Mouse (Mus musculus) myocyte (in vitro differentiated cells): ENCODE results near the gene Ptpn13. TPM values are rescaled to one million over a fixed set of nuclear protein-coding genes. Genes with fewer than 3 reads are reported as not detected.

Source experiments
- H3K27me3 ChIP-seq: one replicate; pipeline ENCODE4 v1.6.1; 2011; ENCODE audit not compliant: control insufficient read depth, insufficient read depth, insufficient read length
- H3K36me3 ChIP-seq: one replicate; pipeline ENCODE4 v1.6.1; 2011; ENCODE audit not compliant: control insufficient read depth, insufficient read depth
- H3K4me2 ChIP-seq: one replicate; pipeline ENCODE4 v1.6.1; 2011; ENCODE audit warnings: low read depth, control low read depth
- H3K4me3 ChIP-seq: one replicate; pipeline ENCODE4 v1.5.1; 2011; ENCODE audit warnings: mild to moderate bottlenecking, control low read depth, moderate library complexity
- H3K79me2 ChIP-seq: one replicate; pipeline ENCODE4 v1.6.1; 2011; ENCODE audit not compliant: control insufficient read depth, insufficient read depth
- H3ac ChIP-seq: one replicate; pipeline ENCODE4 v1.6.1; 2011; ENCODE audit not compliant: control insufficient read depth, insufficient read length
- CEBPB ChIP-seq: IDR thresholded peaks from 2 replicates; pipeline ENCODE4 v1.6.1; 2011; ENCODE audit warnings: mild to moderate bottlenecking, moderate library complexity; ENCODE audit not compliant: poor library complexity, insufficient read depth, severe bottlenecking
- E2F4 ChIP-seq: IDR thresholded peaks from one replicate; pipeline ENCODE4 v1.6.1; 2011; ENCODE audit warnings: mild to moderate bottlenecking, control low read depth, moderate library complexity; ENCODE audit not compliant: insufficient read depth
- MAX ChIP-seq: IDR thresholded peaks from one replicate; pipeline ENCODE4 v1.6.1; 2011; ENCODE audit warnings: low read depth, mild to moderate bottlenecking, control low read depth
- MYOD1 ChIP-seq, 3 experiments: IDR thresholded peaks; one replicate each; pipeline ENCODE4 v1.6.1; 2011; ENCODE audit warnings: control low read depth in 2 of 3, low read depth in 2 of 3, mild to moderate bottlenecking in 2 of 3, moderate library complexity in 1 of 3; ENCODE audit not compliant: insufficient read length in 2 of 3, control insufficient read depth in 1 of 3
- MYOG ChIP-seq, 3 experiments: IDR thresholded peaks; one replicate each; pipeline ENCODE4 v1.6.1; 2011; ENCODE audit warnings: control low read depth in 2 of 3, low read depth in 2 of 3, mild to moderate bottlenecking in 2 of 3; ENCODE audit not compliant: insufficient read length in 2 of 3, control insufficient read depth in 1 of 3, insufficient read depth in 1 of 3
- POLR2A ChIP-seq: IDR thresholded peaks from one replicate; pipeline ENCODE4 v1.6.1; 2011; ENCODE audit warnings: low read depth, mild to moderate bottlenecking, control low read depth, moderate library complexity; ENCODE audit not compliant: insufficient read length
- POLR2AphosphoS2 ChIP-seq: IDR thresholded peaks from one replicate; pipeline ENCODE4 v1.6.1; 2011; ENCODE audit warnings: low read depth, control low read depth; ENCODE audit not compliant: insufficient read length
- REST ChIP-seq: IDR thresholded peaks from one replicate; pipeline ENCODE4 v1.6.1; 2011; ENCODE audit warnings: mild to moderate bottlenecking, control low read depth, moderate library complexity; ENCODE audit not compliant: insufficient read depth, insufficient read length
- SRF ChIP-seq: IDR thresholded peaks from one replicate; pipeline ENCODE4 v1.6.1; 2011; ENCODE audit warnings: low read depth; ENCODE audit not compliant: control insufficient read depth, insufficient read length
- TCF12 ChIP-seq: IDR thresholded peaks from one replicate; pipeline ENCODE4 v1.6.1; 2011; ENCODE audit warnings: mild to moderate bottlenecking, control low read depth; ENCODE audit not compliant: poor library complexity, insufficient read depth, severe bottlenecking
- TCF3 ChIP-seq: IDR thresholded peaks from one replicate; pipeline ENCODE4 v1.6.1; 2011; ENCODE audit warnings: low read depth, control low read depth; ENCODE audit not compliant: insufficient read length
- USF1 ChIP-seq: IDR thresholded peaks from one replicate; pipeline ENCODE4 v1.6.1; 2011; ENCODE audit warnings: low read depth, mild to moderate bottlenecking, control low read depth, moderate library complexity
- polyA plus RNA-seq: library from polyadenylated mRNA; unstranded; fragments of >200 nt; fragmentation: generic; extraction: Trizol; gene quantifications from one replicate; pipeline ENCODE4 v1.2.1, GENCODE M21; 2012; ENCODE audit warnings: missing spikeins

Ptpn13 gene
- polyA plus RNA-seq, 1 experiment, result 5.3 TPM

DNA sequence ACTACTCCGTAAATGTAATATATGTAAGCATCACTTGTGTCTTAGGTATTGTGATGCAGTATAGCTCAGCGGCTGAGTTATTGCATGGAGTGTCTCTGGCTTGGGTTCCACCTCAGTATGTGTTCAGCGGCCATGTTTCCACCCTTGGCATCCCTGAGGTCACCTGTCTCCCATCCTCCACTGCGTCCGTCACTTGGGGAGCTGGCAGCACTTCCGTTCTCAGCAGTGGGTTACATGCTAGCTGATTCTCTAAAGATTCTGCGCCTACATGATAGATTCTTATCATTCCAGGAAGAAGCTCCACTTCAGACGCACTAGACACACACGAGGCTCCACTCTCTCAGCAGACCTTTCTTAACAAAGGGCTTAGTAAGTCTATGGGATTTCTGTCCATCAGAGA lies 76.1 kb downstream of the Ptpn13 start:
- no peaks in the 10 kb centered on the region for H3K79me2 ChIP-seq
- no peaks in the 10 kb centered on the region for H3K36me3 ChIP-seq
- H3K27me3 ChIP-seq, result no peaks in the 10 kb centered on the region
- no peak for TF ChIP-seq CEBPB
- no peak for TF ChIP-seq POLR2A
- no peak for TF ChIP-seq SRF
- TF ChIP-seq TCF12, result no peak
- H3ac ChIP-seq, result no peak overlapping the region
- no peak overlapping the region for H3K4me3 ChIP-seq
- H3K4me2 ChIP-seq, result no peak overlapping the region

DNA sequence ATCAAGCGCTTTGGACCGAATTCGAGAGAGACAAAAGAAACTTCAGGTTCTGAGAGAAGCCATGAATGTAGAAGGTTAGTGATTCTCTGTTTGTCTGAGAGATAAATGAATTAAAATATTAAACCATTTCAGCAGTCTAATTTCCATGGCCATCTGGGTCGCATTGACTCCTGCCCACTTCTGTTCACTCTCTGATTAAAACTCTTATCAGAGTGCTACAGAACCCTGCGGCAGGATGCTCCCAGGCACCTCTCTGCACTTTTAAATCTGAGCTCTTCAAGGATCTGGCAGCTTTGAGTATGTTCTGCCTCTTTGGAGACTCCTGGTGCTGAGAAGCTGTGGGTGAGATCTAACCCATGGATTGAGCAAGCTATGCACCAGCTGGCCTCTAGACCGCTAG lies 76.8 kb downstream of the Ptpn13 start:
- no peaks in the 10 kb centered on the region for H3K79me2 ChIP-seq
- H3K4me2 ChIP-seq, result no peak overlapping the region
- no peaks in the 10 kb centered on the region for H3K36me3 ChIP-seq
- no peaks in the 10 kb centered on the region for H3K27me3 ChIP-seq
- no peak overlapping the region for H3ac ChIP-seq
- TF ChIP-seq E2F4, result no peak
- no peak for TF ChIP-seq REST
- TF ChIP-seq MYOG (IDR thresholded peaks at IDR 0.05; ENCODE audit: control insufficient read depth in 1 of 3, insufficient read depth in 1 of 3, insufficient read length in 2 of 3, low read depth in 2 of 3), result no peak
- TF ChIP-seq POLR2AphosphoS2, result no peak
- TF ChIP-seq POLR2A, result no peak
- TF ChIP-seq TCF12, result no peak
- no peak for TF ChIP-seq USF1
- no peak for TF ChIP-seq MAX
- TF ChIP-seq MYOD1 (IDR thresholded peaks at IDR 0.05; ENCODE audit: control insufficient read depth in 1 of 3, insufficient read length in 2 of 3, low read depth in 2 of 3), result no peak
- no peak for TF ChIP-seq CEBPB
- no peak for TF ChIP-seq SRF
- TF ChIP-seq TCF3, result no peak
- no peak overlapping the region for H3K4me3 ChIP-seq

DNA sequence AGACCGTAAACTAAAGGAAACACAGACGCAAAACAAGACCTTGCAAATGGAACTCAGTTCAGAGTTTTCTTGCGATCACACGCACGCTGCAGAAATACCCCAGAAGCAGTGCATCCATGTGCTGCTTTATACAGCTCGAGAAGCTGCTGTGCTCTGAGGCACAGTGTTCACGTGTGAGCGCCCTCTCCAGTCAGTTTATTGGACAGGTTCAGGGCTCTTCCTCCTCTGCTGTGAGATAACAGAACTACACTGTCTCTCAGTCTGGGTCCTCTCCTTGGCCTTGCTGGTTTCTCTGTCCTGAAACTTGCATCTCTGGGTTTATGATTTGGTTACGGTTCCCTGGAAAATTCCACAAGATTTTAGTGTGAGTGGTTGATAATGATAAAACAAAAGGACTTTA lies 88.2 kb downstream of the Ptpn13 start:
- no peak overlapping the region for H3ac ChIP-seq
- no peak for TF ChIP-seq TCF3
- TF ChIP-seq E2F4, result no peak
- no peak for TF ChIP-seq TCF12
- no peak for TF ChIP-seq SRF
- TF ChIP-seq POLR2AphosphoS2, result no peak
- no peak for TF ChIP-seq MYOG (IDR thresholded peaks at IDR 0.05; ENCODE audit: control insufficient read depth in 1 of 3, insufficient read depth in 1 of 3, insufficient read length in 2 of 3, low read depth in 2 of 3)
- no peak for TF ChIP-seq MAX
- no peak for TF ChIP-seq REST
- no peak for TF ChIP-seq USF1
- no peak for TF ChIP-seq POLR2A
- TF ChIP-seq MYOD1 (IDR thresholded peaks at IDR 0.05; ENCODE audit: control insufficient read depth in 1 of 3, insufficient read length in 2 of 3, low read depth in 2 of 3), result no peak
- no peak for TF ChIP-seq CEBPB
- H3K79me2 ChIP-seq, result no peaks in the 10 kb centered on the region
- H3K4me2 ChIP-seq, result no peak overlapping the region
- H3K27me3 ChIP-seq, result no peaks in the 10 kb centered on the region
- no peak overlapping the region for H3K4me3 ChIP-seq
- no peaks in the 10 kb centered on the region for H3K36me3 ChIP-seq

DNA sequence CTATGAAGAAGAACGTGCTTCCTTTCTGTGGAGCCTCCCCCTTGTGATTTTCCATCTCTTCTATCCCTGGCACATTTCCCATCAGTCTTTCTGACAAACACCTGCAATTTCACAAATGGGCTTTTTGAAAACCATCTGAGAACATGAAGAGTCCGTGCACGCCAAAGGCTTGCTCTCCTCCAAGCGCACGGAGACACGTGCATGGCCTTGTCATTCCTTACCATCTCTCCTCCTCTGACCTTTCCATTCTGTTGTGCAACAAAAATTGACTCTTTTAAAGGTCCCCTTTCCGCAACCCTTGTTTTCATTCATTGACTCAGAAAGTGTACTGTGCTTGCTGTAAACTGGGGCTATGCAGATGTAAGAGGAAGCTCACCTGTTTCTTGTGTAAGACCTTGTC lies 89.4 kb downstream of the Ptpn13 start:
- TF ChIP-seq MAX (no peak), TCF12 (no peak), MYOG (IDR thresholded peaks at IDR 0.05; ENCODE audit: control insufficient read depth in 1 of 3, insufficient read depth in 1 of 3, insufficient read length in 2 of 3, low read depth in 2 of 3) (no peak), E2F4 (no peak), REST (no peak), USF1 (no peak), TCF3 (no peak), SRF (no peak), CEBPB (no peak)
- Histone ChIP-seq H3ac (no peak overlapping the region), H3K4me2 (no peak overlapping the region), H3K36me3 (no peaks in the 10 kb centered on the region), H3K27me3 (no peaks in the 10 kb centered on the region), H3K4me3 (no peak overlapping the region), H3K79me2 (no peaks in the 10 kb centered on the region)

DNA sequence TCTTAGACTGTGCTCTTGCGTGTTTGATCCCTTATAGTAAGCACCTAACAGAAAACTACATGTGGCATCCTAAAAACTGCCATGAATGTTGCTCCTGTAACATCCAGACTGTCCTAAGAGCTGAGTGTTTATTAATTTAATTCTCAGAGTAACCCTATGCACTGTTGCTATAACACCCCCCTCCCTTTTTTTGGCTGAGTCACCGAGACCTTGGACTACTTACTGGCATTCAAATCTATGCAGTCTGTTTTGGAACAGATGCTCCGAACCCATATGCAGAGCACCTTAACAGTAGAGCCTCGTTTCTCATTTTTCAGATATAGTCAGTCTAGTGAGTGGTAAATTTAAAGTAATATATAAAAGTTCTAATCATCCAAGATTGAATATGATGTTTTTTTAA lies 90.9 kb downstream of the Ptpn13 start:
- no peaks in the 10 kb centered on the region for H3K36me3 ChIP-seq
- no peak overlapping the region for H3K4me3 ChIP-seq
- TF ChIP-seq TCF12, result no peak
- TF ChIP-seq POLR2A, result no peak
- no peak for TF ChIP-seq POLR2AphosphoS2
- TF ChIP-seq MYOD1 (IDR thresholded peaks at IDR 0.05; ENCODE audit: control insufficient read depth in 1 of 3, insufficient read length in 2 of 3, low read depth in 2 of 3), result no peak
- TF ChIP-seq TCF3, result no peak
- H3K27me3 ChIP-seq, result no peaks in the 10 kb centered on the region
- no peaks in the 10 kb centered on the region for H3K79me2 ChIP-seq
- H3K4me2 ChIP-seq, result no peak overlapping the region
- H3ac ChIP-seq, result no peak overlapping the region
